Mouse (Mus musculus) G1E (cell line): ENCODE measurements around the gene Gm3696. TPM values are rescaled to one million over a fixed set of nuclear protein-coding genes. Genes with fewer than 3 reads are reported as not detected.
"Not testable (repeated sequence)": the region's sequence is repeated elsewhere in the genome, so short reads cannot be mapped to it uniquely, and the experiment has no call there.

Experiments used
- ATAC-seq: 2 replicates; pipeline ENCODE4 v1.8.0; 2016; ENCODE audit warnings: mild to moderate bottlenecking; ENCODE audit not compliant: insufficient number of reproducible peaks, poor library complexity, low FRiP score, severe bottlenecking; ENCODE audit errors: extremely low read depth
- DNase-seq: peaks from one replicate; pipeline ENCODE4 v3.0.0; 2012; ENCODE audit warnings: low spot score
- H3K27me3 ChIP-seq: 2 replicates; pipeline ENCODE4 v1.6.1; 2012; ENCODE audit warnings: mild to moderate bottlenecking, low read length, inconsistent platforms; ENCODE audit not compliant: insufficient read depth
- H3K36me3 ChIP-seq: replicated peaks from 2 replicates; pipeline ENCODE3; 2012; ENCODE audit warnings: mild to moderate bottlenecking, inconsistent platforms
- H3K4me1 ChIP-seq: 2 replicates; pipeline ENCODE4 v1.6.1; 2012; ENCODE audit warnings: low read depth, low read length, inconsistent platforms, mixed read lengths; ENCODE audit not compliant: insufficient read depth
- H3K4me3 ChIP-seq: 2 replicates; pipeline ENCODE4 v1.5.1; 2012; ENCODE audit warnings: low read depth, mild to moderate bottlenecking, inconsistent platforms, low read length, moderate library complexity, mixed read lengths
- H3K9me3 ChIP-seq: replicated peaks from 2 replicates; pipeline ENCODE4 v1.6.1; 2012; ENCODE audit warnings: inconsistent platforms
- polyA plus RNA-seq: library from polyadenylated mRNA; stranded (reverse); fragments of >175 nt; gene quantifications from 2 replicates; pipeline ENCODE4 v1.2.3, GENCODE M21; 2012
- total RNA-seq, 2 experiments: library from RNA; stranded (forward) in 1 of 2; stranded (reverse) in 1 of 2; fragments of 200-1000 nt in 1 of 2; fragments of >200 nt in 1 of 2; fragmentation: Nextera tagmentation in 1 of 2; gene quantifications; 2 replicates each; pipeline ENCODE4 v1.2.3; 2014 to 2017

The Gm3696 gene
- total RNA-seq (2014; fragmentation: Nextera tagmentation) (not detected in 2 replicates), total RNA-seq (2017) (0.49 TPM in 1 of 2 replicates, not detected in the other), polyA plus RNA-seq (not detected in 2 replicates)

GRCm38 (mm10) chr14:7100521-7100920, at the start of gene Gm3696:
Gene Gm3696, minus strand, starts transcription at chr14:7100621.
- H3K4me3 ChIP-seq, H3K4me1 ChIP-seq, H3K36me3 ChIP-seq, DNase-seq, ATAC-seq, H3K27me3 ChIP-seq, H3K9me3 ChIP-seq: not testable (repeated sequence)

GRCm38 (mm10) chr14:7125312-7125711, 24.9 kb upstream of the Gm3696 start, which contains the start of gene Gm6676:
Gene Gm6676, minus strand, starts transcription at chr14:7125412.
- not testable (repeated sequence) for DNase-seq, H3K9me3 ChIP-seq, H3K36me3 ChIP-seq, H3K4me1 ChIP-seq, H3K27me3 ChIP-seq, H3K4me3 ChIP-seq, ATAC-seq

- H3K36me3 ChIP-seq, H3K9me3 ChIP-seq, H3K27me3 ChIP-seq, H3K4me1 ChIP-seq, ATAC-seq, H3K4me3 ChIP-seq, DNase-seq: not testable (repeated sequence)
These were observed 4.8 kb upstream of the Gm3696 start for GRCm38 (mm10) chr14:7105124-7105802.

- not testable (repeated sequence) for H3K4me1 ChIP-seq, H3K27me3 ChIP-seq, H3K36me3 ChIP-seq, H3K9me3 ChIP-seq, H3K4me3 ChIP-seq, ATAC-seq, DNase-seq
These were observed 55.6 kb downstream of the Gm3696 start, which contains the start of gene Gm3685 for GRCm38 (mm10) chr14:7044870-7045269. Gene Gm3685, minus strand, starts transcription at chr14:7044970.

Other genes starting within 250 kb of the Gm3696 start
- not detected in 2 replicates for gene Gm3667, start 210.7 kb downstream of the Gm3696 start, total RNA-seq (2014; fragmentation: Nextera tagmentation)
- not detected in 2 replicates for gene Gm3667, start 210.7 kb downstream of the Gm3696 start, total RNA-seq (2017)
- gene Gm3667, start 210.7 kb downstream of the Gm3696 start, polyA plus RNA-seq: not detected in 2 replicates
- not detected in 2 replicates for gene Gm6356, start 126.8 kb downstream of the Gm3696 start, total RNA-seq (2014; fragmentation: Nextera tagmentation)
- 0.11 TPM in 1 of 2 replicates, not detected in the other for gene Gm6356, start 126.8 kb downstream of the Gm3696 start, total RNA-seq (2017)
- gene Gm6356, start 126.8 kb downstream of the Gm3696 start, polyA plus RNA-seq: not detected in 2 replicates
- not detected in 2 replicates for gene Gm10406, start 73.2 kb downstream of the Gm3696 start, total RNA-seq (2014; fragmentation: Nextera tagmentation)
- 0.49 TPM in 1 of 2 replicates, not detected in the other for gene Gm10406, start 73.2 kb downstream of the Gm3696 start, total RNA-seq (2017)
- not detected in 2 replicates for gene Gm10406, start 73.2 kb downstream of the Gm3696 start, polyA plus RNA-seq
- not detected in 2 replicates for gene Gm3685, start 55.7 kb downstream of the Gm3696 start, total RNA-seq (2014; fragmentation: Nextera tagmentation)
- not detected in 2 replicates for gene Gm3685, start 55.7 kb downstream of the Gm3696 start, total RNA-seq (2017)
- gene Gm3685, start 55.7 kb downstream of the Gm3696 start, polyA plus RNA-seq: not detected in 2 replicates
- not detected in 2 replicates for gene Gm6676, start 24.8 kb upstream of the Gm3696 start, total RNA-seq (2014; fragmentation: Nextera tagmentation)
- not detected in 2 replicates for gene Gm6676, start 24.8 kb upstream of the Gm3696 start, total RNA-seq (2017)
- gene Gm6676, start 24.8 kb upstream of the Gm3696 start, polyA plus RNA-seq: not detected in 2 replicates
- not detected in 2 replicates for gene Gm3512, start 73.9 kb upstream of the Gm3696 start, total RNA-seq (2014; fragmentation: Nextera tagmentation)
- not detected in 2 replicates for gene Gm3512, start 73.9 kb upstream of the Gm3696 start, total RNA-seq (2017)
- not detected in 2 replicates for gene Gm3512, start 73.9 kb upstream of the Gm3696 start, polyA plus RNA-seq
- gene Gm16434, start 93.9 kb upstream of the Gm3696 start, total RNA-seq (2014; fragmentation: Nextera tagmentation): not detected in 2 replicates
- not detected in 2 replicates for gene Gm16434, start 93.9 kb upstream of the Gm3696 start, total RNA-seq (2017)
- not detected in 2 replicates for gene Gm16434, start 93.9 kb upstream of the Gm3696 start, polyA plus RNA-seq
- gene Gm3727, start 164.1 kb upstream of the Gm3696 start, total RNA-seq (2014; fragmentation: Nextera tagmentation): not detected in 2 replicates
- 0.11 and 0.17 TPM in 2 replicates for gene Gm3727, start 164.1 kb upstream of the Gm3696 start, total RNA-seq (2017)
- gene Gm3727, start 164.1 kb upstream of the Gm3696 start, polyA plus RNA-seq: not detected in 2 replicates
- not detected in 2 replicates for gene Gm3739, start 214.4 kb upstream of the Gm3696 start, total RNA-seq (2014; fragmentation: Nextera tagmentation)
- 0.05 TPM in 1 of 2 replicates, not detected in the other for gene Gm3739, start 214.4 kb upstream of the Gm3696 start, total RNA-seq (2017)
- not detected in 2 replicates for gene Gm3739, start 214.4 kb upstream of the Gm3696 start, polyA plus RNA-seq
- not detected in 2 replicates for gene Gm5797, start 231.8 kb upstream of the Gm3696 start, total RNA-seq (2014; fragmentation: Nextera tagmentation)
- not detected in 2 replicates for gene Gm5797, start 231.8 kb upstream of the Gm3696 start, total RNA-seq (2017)
- gene Gm5797, start 231.8 kb upstream of the Gm3696 start, polyA plus RNA-seq: not detected in 2 replicates